Mouse (Mus musculus) heart, adult 2 months (tissue): ENCODE results near the gene Olfr317.

Experiments used
- CTCF ChIP-seq: fragments of 200-600 bp; IDR thresholded peaks from 2 replicates; pipeline ENCODE4 v1.8.1; 2022; ENCODE audit warnings: antibody characterized with exemption, mild to moderate bottlenecking, moderate library complexity
- EP300 ChIP-seq: fragments of 200-500 bp; IDR thresholded peaks from 2 replicates; pipeline ENCODE4 v1.6.1; 2011; ENCODE audit warnings: low read depth, low read length, control low read depth; ENCODE audit not compliant: insufficient read depth
- POLR2A ChIP-seq: fragments of 200-500 bp; IDR thresholded peaks from 2 replicates; pipeline ENCODE4 v1.6.1; 2011; ENCODE audit warnings: mild to moderate bottlenecking, low read depth, low read length, control low read depth; ENCODE audit not compliant: insufficient read depth

GRCm38 (mm10) chr11:58723914-58724313 is 15.1 kb downstream of the Olfr317 start, which contains the start of gene Olfr318:
- TF ChIP-seq POLR2A (no peak), CTCF (no peak), EP300 (no peak)
